Mouse (Mus musculus): Measurements from ENCODE around the gene Cdk2ap2.
A peak's percentile ranks its signal among the peaks of the same experiment; 100 is the strongest.
"Not testable (repeated sequence)": the region's sequence is repeated elsewhere in the genome, so short reads cannot be mapped to it uniquely, and the experiment has no call there.

The Cdk2ap2 gene

DNA sequence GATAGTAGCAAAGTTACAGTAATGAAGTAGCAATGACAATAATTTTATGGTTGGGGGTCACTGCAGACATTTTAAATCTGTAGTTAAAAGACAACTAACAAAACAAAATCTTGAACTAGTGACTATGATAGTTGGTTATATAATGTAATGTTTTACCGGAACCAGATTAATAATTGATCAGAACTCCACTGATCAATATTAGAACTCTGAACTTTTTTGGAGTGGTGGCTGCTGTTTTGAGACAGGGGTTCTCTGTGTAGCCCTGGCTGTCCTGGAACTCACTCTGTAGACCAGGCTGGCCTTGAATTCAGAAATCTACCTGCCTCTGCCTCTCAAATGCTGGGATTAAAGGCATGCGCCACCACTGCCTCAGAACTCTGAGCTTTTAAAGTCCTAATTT is 28.7 kb upstream of the Cdk2ap2 start:
- DNase-seq = not testable (repeated sequence)

DNA sequence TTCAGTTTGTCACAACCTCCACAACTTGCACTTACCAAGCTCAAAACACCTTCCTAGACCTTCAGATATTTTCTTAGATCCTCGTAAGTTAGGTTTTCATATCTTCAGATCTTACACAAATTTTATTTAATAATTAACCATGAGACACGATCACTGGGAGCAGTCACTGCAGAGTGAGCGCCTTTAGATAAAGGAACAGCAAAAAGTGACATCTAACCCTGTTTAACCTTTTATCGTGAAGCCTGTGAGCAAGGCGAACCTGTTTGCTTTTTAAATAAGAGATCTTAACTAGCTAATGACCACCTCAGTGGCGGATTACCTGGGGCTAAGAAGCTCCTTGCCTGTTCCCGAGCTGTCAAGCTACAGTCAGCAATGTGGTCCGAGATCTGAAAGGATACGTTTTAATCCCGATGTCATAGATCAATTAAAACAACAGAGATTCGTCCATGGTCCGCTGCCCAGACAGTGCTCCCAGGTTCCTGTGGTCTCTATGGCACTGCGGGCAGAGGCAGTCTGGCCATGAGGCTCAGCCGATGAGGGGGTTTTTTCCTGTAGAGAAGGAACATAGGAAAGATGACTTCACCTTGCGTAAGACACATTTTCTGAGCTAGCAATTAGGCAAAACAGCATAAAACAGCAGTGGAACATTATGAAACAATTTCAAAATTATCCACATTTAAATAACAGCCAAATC is 28.1 kb upstream of the Cdk2ap2 start:
- no peak for DNase-seq

DNA sequence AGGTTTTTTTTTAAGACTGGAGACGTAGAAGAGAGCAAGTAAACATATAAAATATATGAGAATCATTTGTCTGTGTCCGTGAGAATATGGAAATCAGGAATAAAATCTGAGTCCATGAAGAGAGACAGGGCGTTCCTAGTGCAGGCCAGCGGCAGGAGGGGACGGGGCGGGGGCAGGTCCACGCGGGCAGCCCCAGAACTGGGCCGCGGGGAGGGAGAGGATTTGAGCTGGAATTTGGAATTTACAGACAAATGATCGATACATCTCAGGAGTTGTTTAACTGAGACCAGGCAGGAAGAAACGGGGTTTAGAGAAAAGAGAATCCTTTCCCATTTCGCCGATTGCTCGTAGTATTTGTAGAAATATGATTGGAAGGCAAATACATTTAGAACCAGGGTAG is 26.7 kb upstream of the Cdk2ap2 start:
- DNase-seq = no peak

DNA sequence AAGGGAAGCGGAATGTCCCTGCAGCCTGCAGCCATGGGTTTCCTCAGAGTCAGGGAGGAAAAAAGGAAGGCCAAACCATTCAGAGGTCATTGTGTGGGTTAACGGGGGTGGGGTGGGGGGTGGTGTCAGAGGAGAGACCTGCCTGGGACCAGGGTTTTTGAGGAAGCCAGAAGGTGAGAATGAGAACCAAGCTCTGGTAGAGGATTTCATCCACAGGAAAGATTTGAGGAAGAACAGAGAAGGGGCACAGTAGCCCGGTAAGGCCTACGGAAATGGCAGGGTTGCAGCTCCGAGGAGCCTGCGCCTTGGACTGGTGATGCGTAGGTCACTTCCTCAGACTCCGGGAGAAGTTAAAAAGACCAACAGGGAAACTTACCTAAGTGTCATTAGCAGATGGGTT is 26.2 kb upstream of the Cdk2ap2 start:
- DNase-seq = no peak

- DNase-seq = peak; percentile 45 to 48
Measured at GRCm38 (mm10) chr19:4071406-4071805, 25.6 kb upstream of the Cdk2ap2 start.

DNA sequence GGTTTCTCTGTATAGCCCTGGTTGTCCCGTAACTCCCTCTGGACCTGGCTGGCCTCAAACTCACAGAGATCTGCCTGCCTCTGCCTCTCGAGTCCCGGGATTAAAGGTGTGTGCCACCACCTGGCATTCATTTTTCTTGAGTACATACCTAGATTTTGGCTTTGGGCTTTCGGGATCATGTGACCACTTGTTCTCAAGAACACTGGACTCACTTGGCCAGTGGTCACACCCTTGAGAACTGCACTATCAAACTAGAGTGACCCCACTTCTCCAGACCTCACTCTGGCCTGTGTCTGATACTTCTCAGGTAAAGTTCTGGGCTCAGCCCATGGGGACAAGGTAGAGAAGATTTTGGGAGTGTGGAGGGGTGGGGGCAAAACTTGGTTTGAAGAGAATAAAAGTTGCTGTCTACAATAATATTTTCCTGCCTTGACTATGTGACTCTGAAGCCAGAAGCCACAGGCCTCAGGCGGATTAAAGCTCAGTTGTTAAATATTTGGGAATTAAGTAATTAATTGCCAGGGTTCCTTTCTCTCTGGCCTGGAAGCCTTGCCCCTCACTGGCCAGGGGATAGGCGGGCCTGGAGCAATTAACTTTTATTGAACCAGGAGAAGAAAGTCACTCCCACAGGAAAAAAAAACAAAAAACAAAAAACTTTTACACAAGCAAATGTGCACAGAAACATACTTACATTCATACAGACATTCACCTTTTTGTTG is 24.1 kb upstream of the Cdk2ap2 start:
- no peak for DNase-seq

GRCm38 (mm10) chr19:4075531-4075930 is 21.5 kb upstream of the Cdk2ap2 start:
- no peak for DNase-seq

- no peak for DNase-seq
Measured at GRCm38 (mm10) chr19:4079594-4079993, 17.4 kb upstream of the Cdk2ap2 start.

DNA sequence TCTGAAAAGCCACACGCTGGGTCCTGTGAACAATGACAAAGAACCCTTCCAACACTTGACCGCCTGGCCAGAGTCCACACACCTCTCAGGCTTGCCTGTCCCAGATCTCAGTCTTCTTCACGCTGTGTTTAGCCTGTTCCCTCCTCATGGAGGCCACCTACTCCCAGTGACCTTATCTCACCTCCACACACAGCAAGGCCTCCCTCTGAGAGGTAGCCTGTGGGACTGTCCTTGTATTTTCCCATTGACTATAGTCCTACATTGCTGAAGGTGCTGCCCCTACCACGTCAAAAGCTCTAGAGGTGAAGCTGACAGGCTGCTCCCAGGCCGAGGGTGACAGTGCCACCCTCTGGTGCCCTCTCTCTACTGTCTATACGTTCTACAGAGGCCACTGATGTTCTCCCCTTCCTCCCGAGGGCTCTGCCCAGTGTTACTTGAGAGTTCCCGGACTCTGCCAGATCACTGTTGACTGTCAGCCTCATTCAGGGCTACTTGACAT is 16.4 kb upstream of the Cdk2ap2 start:
- DNase-seq = peak; percentile 85 to 90

- no peak for DNase-seq
Measured at GRCm38 (mm10) chr19:4081394-4081793, 15.6 kb upstream of the Cdk2ap2 start, which contains the start of gene Cabp2. Gene Cabp2, plus strand, starts transcription at chr19:4081578.

DNA sequence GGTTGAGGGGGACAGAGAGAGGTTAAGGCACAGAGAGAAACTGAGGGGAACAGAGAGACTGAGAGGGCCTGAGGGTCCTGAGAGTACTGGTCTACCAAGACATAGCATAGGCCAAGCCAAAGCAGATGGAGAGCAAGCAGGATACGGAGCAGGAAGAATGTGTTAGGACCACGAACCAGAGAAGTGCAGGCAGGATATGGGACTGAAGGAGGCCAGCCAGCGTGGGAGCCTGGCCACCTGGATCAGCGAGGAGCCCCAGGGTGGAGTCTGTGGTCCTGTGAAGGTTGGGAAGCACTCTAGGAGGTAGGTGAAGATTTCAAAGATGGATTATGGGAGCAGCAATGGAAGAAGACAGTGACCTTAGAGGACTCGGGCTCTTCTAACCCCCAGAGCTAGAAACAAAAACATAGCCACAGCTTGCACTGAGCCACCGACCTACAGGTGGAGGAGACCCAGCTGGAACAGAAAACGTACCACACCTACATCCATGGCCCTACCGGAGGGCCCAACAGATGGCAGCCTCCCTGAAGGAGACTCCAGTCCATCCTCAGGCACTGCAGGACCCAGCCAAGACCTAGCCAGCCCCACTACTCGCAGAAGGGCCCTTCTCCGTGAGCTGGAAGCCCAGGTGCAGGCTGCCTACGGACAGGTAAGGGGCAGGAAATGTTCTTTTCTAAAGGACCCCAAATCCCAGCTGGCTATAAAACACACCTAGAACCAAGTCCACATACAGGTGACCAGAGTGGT is 14.6 kb upstream of the Cdk2ap2 start:
- peak in 1 of 2 experiments; percentile 44 for DNase-seq

- peak in 1 of 2 experiments; percentile 44 for DNase-seq
Measured at GRCm38 (mm10) chr19:4083316-4083715, 13.7 kb upstream of the Cdk2ap2 start.

DNA sequence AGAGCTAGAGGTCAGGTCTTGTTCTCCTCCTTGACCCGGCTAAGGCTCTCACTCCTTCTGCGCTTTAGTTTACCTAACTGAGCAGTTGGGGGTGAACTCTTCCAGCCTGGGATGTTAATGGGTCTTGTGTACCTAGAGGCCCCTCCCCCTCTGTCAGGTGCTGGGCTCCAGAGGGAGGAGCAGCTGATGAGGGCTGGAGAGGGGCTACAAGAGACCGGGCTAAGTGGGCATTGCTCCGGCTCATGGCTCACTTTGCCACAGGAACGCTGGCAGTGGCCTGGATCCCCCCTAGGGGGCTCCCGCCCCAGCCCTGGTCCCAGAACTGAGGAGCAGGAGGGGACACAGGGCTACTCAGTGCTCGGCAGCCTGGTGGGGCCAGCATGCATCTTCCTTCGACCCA is 13.2 kb upstream of the Cdk2ap2 start:
- DNase-seq = no peak

GRCm38 (mm10) chr19:4084984-4085383 is 12.0 kb upstream of the Cdk2ap2 start:
- DNase-seq = peak in 1 of 2 experiments; percentile 27

DNA sequence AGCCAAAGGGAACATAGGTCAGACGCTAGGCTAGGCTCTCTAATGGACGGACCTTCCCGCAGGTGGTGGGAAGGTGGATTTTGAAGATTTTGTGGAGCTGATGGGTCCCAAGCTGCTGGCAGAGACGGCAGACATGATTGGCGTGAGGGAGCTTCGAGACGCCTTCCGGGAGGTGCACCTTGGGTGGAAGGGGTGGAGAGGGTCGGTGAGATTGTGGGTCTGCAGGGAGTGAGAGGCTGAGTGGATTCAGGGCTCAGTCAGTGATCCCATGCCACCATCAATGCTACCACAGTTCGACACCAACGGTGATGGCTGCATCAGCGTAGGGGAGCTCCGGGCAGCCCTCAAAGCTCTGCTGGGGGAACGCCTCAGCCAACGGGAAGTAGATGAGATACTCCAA is 10.8 kb upstream of the Cdk2ap2 start:
- no peak for DNase-seq

DNA sequence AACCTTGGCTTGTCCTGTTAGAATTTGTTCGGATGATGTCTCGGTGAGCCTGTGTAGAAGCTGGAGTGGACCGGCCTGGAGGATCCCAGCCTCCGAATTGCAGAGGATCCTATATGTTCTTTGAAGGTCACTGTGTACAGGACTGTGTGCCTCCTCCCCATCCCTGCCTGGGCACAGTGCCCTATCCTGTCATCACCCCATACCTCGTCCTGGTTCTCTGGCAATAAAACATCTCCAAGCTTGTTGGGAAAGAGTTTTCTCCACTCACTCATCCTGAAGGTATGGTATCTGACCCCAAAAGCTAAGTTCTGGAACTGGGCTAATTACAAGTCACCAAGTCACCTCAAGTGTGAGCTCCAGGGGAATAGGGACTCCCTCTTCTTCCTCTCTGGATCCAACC is 9.9 kb upstream of the Cdk2ap2 start:
- DNase-seq = peak in 1 of 2 experiments; percentile 16

- DNase-seq = no peak
Measured at GRCm38 (mm10) chr19:4088146-4088545, 8.8 kb upstream of the Cdk2ap2 start.

- no peak for DNase-seq
Measured at GRCm38 (mm10) chr19:4089128-4089527, 7.9 kb upstream of the Cdk2ap2 start.

GRCm38 (mm10) chr19:4090446-4090845 is 6.5 kb upstream of the Cdk2ap2 start:
- DNase-seq = no peak

GRCm38 (mm10) chr19:4091383-4091782 is 5.6 kb upstream of the Cdk2ap2 start:
- DNase-seq = no peak

- no peak for DNase-seq
Measured at GRCm38 (mm10) chr19:4092750-4093149, 4.2 kb upstream of the Cdk2ap2 start.

DNA sequence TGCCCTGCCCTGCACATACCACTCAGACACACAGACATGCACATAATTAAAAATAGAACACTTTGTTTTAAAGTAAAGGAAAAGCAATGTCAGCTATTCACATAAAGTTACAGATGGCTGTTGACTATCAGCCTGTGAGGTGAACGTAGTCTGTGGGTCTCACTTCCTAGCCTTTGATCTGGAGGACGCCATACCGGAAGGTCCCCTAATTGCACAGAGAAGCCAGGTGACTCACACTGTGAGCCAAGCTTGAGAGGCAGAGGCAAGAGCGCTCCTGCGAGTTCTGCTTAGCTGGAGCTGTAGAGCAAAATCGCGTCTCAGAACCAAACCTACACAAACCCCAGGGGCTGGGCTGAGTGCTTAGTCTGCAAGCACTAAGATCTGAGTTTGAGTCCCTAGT is 3.2 kb upstream of the Cdk2ap2 start:
- no peak for DNase-seq

GRCm38 (mm10) chr19:4094348-4094747 is 2.6 kb upstream of the Cdk2ap2 start:
- DNase-seq = no peak

Measured in cerebellum, adult 18-20 months (tissue).